Mouse (Mus musculus) heart, adult 2 months (tissue): ENCODE measurements around the gene Metap1.

Experiments used
- CTCF ChIP-seq: fragments of 200-600 bp; IDR thresholded peaks from 2 replicates; pipeline ENCODE4 v1.8.1; 2022; ENCODE audit warnings: antibody characterized with exemption, mild to moderate bottlenecking, moderate library complexity
- EP300 ChIP-seq: fragments of 200-500 bp; IDR thresholded peaks from 2 replicates; pipeline ENCODE4 v1.6.1; 2011; ENCODE audit warnings: low read depth, low read length, control low read depth; ENCODE audit not compliant: insufficient read depth
- POLR2A ChIP-seq: fragments of 200-500 bp; IDR thresholded peaks from 2 replicates; pipeline ENCODE4 v1.6.1; 2011; ENCODE audit warnings: mild to moderate bottlenecking, low read depth, low read length, control low read depth; ENCODE audit not compliant: insufficient read depth

- no peak for TF ChIP-seq EP300
- no peak for TF ChIP-seq CTCF
- no peak for TF ChIP-seq POLR2A
Observed at GRCm38 (mm10) chr3:138525494-138525893, 36.2 kb upstream of the Metap1 start.
